Mouse (Mus musculus) gastrocnemius, postnatal 25 days (tissue): ENCODE results near the gene Ddx24. TPM values are rescaled to one million over a fixed set of nuclear protein-coding genes. Genes with fewer than 3 reads are reported as not detected.
"Not testable (repeated sequence)": the region's sequence is repeated elsewhere in the genome, so short reads cannot be mapped to it uniquely, and the experiment has no call there.

Source experiments
- DNase-seq: peaks from one replicate; pipeline ENCODE4 v3.0.0; 2022
- long read RNA-seq, 2 experiments: library from polyadenylated mRNA; stranded (forward); transcript quantifications; one replicate each; pipeline ENCODE4 v2.0.0; 2021
- total RNA-seq, 2 experiments: library from RNA; stranded (reverse); gene quantifications; 1 replicate in 1 of 2; 2 replicates in 1 of 2; pipeline ENCODE4 v1.2.3; 2021

Gene Ddx24
- 10 to 100 TPM; 54.4 to 59.7 TPM for total RNA-seq
- long read RNA-seq, experiment 1, full-length matches to known transcripts: 55 of 67 reads
- long read RNA-seq, experiment 1, partial matches to known transcripts: 8 of 67 reads
- long read RNA-seq, experiment 1, other reads (novel, unspliced or antisense): 4 of 67 reads
- long read RNA-seq, experiment 2, transcript Ddx24-201 (9 exons, 2,850 nt): major isoform, 78 of 99 reads
- long read RNA-seq, experiment 2, partial matches to known transcripts: 12 of 99 reads
- long read RNA-seq, experiment 2, other reads (novel, unspliced or antisense): 9 of 99 reads

- peak; percentile 99 for DNase-seq
Observed at GRCm38 (mm10) chr12:103425729-103426470, at the start of gene Ddx24. Gene Ddx24 (minus strand): TSS chr12:103425830.

- DNase-seq: no peak
Observed at GRCm38 (mm10) chr12:103474481-103474880, 48.9 kb upstream of the Ddx24 start.

- DNase-seq: no peak
Observed at GRCm38 (mm10) chr12:103457140-103457539, 31.5 kb upstream of the Ddx24 start, which contains the start of gene Ifi27l2b. Gene Ifi27l2b (minus strand): TSS chr12:103457223.

- DNase-seq: not testable (repeated sequence)
Observed at GRCm38 (mm10) chr12:103456727-103457126, 31.1 kb upstream of the Ddx24 start.

- no peak for DNase-seq
Observed at GRCm38 (mm10) chr12:103453361-103453760, 27.7 kb upstream of the Ddx24 start.

- no peak for DNase-seq
Observed at GRCm38 (mm10) chr12:103445060-103445459, 19.4 kb upstream of the Ddx24 start.

GRCm38 (mm10) chr12:103444261-103444660, 18.6 kb upstream of the Ddx24 start:
- not testable (repeated sequence) for DNase-seq

- DNase-seq: no peak
Observed at GRCm38 (mm10) chr12:103443524-103443923, 17.9 kb upstream of the Ddx24 start, which contains the start of gene Ifi27l2a. Gene Ifi27l2a (minus strand): TSS chr12:103443680.

GRCm38 (mm10) chr12:103437601-103438000, 12.0 kb upstream of the Ddx24 start:
- no peak for DNase-seq

GRCm38 (mm10) chr12:103434861-103435260, 9.2 kb upstream of the Ddx24 start:
- DNase-seq: no peak

- peak; percentile 80 for DNase-seq
Observed at GRCm38 (mm10) chr12:103433986-103434731, 8.5 kb upstream of the Ddx24 start, which contains the start of gene Ifi27. Gene Ifi27 (plus strand): TSS chr12:103434211.

GRCm38 (mm10) chr12:103433430-103433829, 7.8 kb upstream of the Ddx24 start:
- DNase-seq: no peak

- DNase-seq: no peak
Observed at GRCm38 (mm10) chr12:103426710-103427109, 1.1 kb upstream of the Ddx24 start.

- no peak for DNase-seq
Observed at GRCm38 (mm10) chr12:103425016-103425728, 458 bp downstream of the Ddx24 start.

- no peak for DNase-seq
Observed at GRCm38 (mm10) chr12:103408144-103408543, 17.5 kb downstream of the Ddx24 start.

GRCm38 (mm10) chr12:103407720-103408119, 17.9 kb downstream of the Ddx24 start, which contains the start of gene 9330161L09Rik:
Gene 9330161L09Rik (minus strand): TSS chr12:103407820.
- DNase-seq: no peak

- no peak for DNase-seq
Observed at GRCm38 (mm10) chr12:103404131-103404530, 21.5 kb downstream of the Ddx24 start.

- no peak for DNase-seq
Observed at GRCm38 (mm10) chr12:103396751-103397150, 28.9 kb downstream of the Ddx24 start.

GRCm38 (mm10) chr12:103395486-103396275, 29.9 kb downstream of the Ddx24 start:
- DNase-seq: no peak

GRCm38 (mm10) chr12:103393528-103393927, 32.1 kb downstream of the Ddx24 start:
- DNase-seq: no peak

- no peak for DNase-seq
Observed at GRCm38 (mm10) chr12:103391098-103391497, 34.5 kb downstream of the Ddx24 start.
